Mouse (Mus musculus) hindbrain, postnatal 0 days (tissue): ENCODE measurements at regions not wholly inside any gene's neighbourhood (a gene's known extent, or its start where the extent isn't known, plus 50 kb on each side); places are given as distances from the start of the nearest gene placed in this dataset.

ENCODE experiments used
- ATAC-seq: fragments of 200-750 bp; cut with Nextera tagmentation; 2 replicates; pipeline ENCODE4 v1.8.0; 2017; ENCODE audit warnings: mild to moderate bottlenecking, moderate TSS enrichment, moderate library complexity
- DNase-seq: peaks from one replicate; pipeline ENCODE4 v3.0.0-alpha.2; 2015; ENCODE audit warnings: low spot score
- H3K27ac ChIP-seq: fragments of 300-500 bp; sonication (generic); 2 replicates; pipeline ENCODE4 v1.5.1; 2014; ENCODE audit warnings: mild to moderate bottlenecking
- H3K27me3 ChIP-seq: fragments of 300-500 bp; sonication (generic); 2 replicates; pipeline ENCODE4 v1.6.1; 2014; ENCODE audit warnings: low read length, mixed read lengths; ENCODE audit not compliant: insufficient read depth
- H3K36me3 ChIP-seq: fragments of 300-500 bp; sonication (generic); 2 replicates; pipeline ENCODE4 v1.6.1; 2014; ENCODE audit warnings: low read length, mixed read lengths; ENCODE audit not compliant: insufficient read depth
- H3K4me1 ChIP-seq: fragments of 300-500 bp; sonication (generic); 2 replicates; pipeline ENCODE4 v1.6.1; 2014; ENCODE audit warnings: antibody characterized with exemption, low read length, mixed read lengths; ENCODE audit not compliant: insufficient read depth
- H3K4me2 ChIP-seq: fragments of 300-500 bp; sonication (generic); 2 replicates; pipeline ENCODE4 v1.6.1; 2014; ENCODE audit warnings: low read depth, mild to moderate bottlenecking, low read length, moderate library complexity, mixed read lengths
- H3K4me3 ChIP-seq: fragments of 300-500 bp; sonication (generic); 2 replicates; pipeline ENCODE4 v1.5.1; 2014; ENCODE audit warnings: low read length
- H3K9ac ChIP-seq: fragments of 300-500 bp; sonication (generic); replicated peaks from 2 replicates; pipeline ENCODE4 v1.6.1; 2014; ENCODE audit warnings: mild to moderate bottlenecking, low read length, moderate library complexity, mixed read lengths
- H3K9me3 ChIP-seq: fragments of 300-500 bp; sonication (generic); 2 replicates; pipeline ENCODE4 v1.6.1; 2016; ENCODE audit warnings: low read length, mixed read lengths
- CTCF ChIP-seq: IDR thresholded peaks from 2 replicates; pipeline ENCODE4 v1.5.1; 2016; ENCODE audit warnings: antibody characterized with exemption, control low read depth, low read depth
- WGBS: fragments of 180-500 bp; shearing (Covaris S2); extraction: QIAGEN DNeasy Blood & Tissue Kit; methylation state at CpG from one replicate; pipeline ENCODE4 v1.1.7; 2014; 5-methylcytosine and 5-hydroxymethylcytosine counted together

DNA sequence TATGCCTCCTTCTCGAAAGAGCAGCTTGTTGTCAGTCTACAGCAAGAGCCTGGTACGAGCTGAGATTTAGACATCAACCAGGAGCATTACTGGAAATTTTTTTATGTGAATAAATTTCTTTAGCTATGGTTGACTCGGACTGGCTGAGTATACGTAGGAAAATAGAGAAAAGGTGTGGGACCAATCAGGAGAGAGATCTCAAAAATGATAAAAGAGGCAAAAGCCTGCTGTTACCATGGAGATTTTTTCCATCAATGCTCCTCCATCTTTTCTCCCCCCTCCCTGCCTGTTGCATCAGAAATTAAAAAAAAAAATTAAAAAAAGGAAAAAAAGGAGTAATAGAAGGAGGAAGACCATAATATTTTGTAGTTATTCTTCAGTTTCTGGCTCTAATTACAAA, 890.3 kb upstream of the Snrpn start:
- Histone ChIP-seq H3K27me3 (no peaks in the 10 kb centered on the region), H3K9ac (no peak overlapping the region), H3K27ac (no peak overlapping the region), H3K4me2 (no peak overlapping the region), H3K4me3 (no peak overlapping the region), H3K4me1 (no peaks in the 10 kb centered on the region), H3K36me3 (no peaks in the 10 kb centered on the region), H3K9me3 (no peaks in the 10 kb centered on the region)
- TF ChIP-seq CTCF = no peak
- DNase-seq (peak; percentile 3), ATAC-seq (no peak)
- 63% methylated on average over 4 of the region's 4 CpGs for WGBS
